Mouse (Mus musculus) forelimb bud, embryonic 11.5 days (tissue): Measurements from ENCODE around the gene Lpin2.

ENCODE experiments used
- DNase-seq: peaks from one replicate; pipeline ENCODE4 v3.0.0-alpha.2; 2012; ENCODE audit warnings: low read depth, low spot score

The Lpin2 gene

GRCm38 (mm10) chr17:71171161-71171560 lies 11.2 kb upstream of the Lpin2 start:
- no peak for DNase-seq

- DNase-seq, result no peak
Measured at GRCm38 (mm10) chr17:71177336-71177735, 5.0 kb upstream of the Lpin2 start.

GRCm38 (mm10) chr17:71177949-71178348 lies 4.4 kb upstream of the Lpin2 start:
- no peak for DNase-seq

GRCm38 (mm10) chr17:71178530-71179181 lies 3.7 kb upstream of the Lpin2 start:
- DNase-seq, result no peak

GRCm38 (mm10) chr17:71179551-71180309 lies 2.6 kb upstream of the Lpin2 start:
- DNase-seq, result no peak

GRCm38 (mm10) chr17:71180601-71181000 lies 1.8 kb upstream of the Lpin2 start:
- no peak for DNase-seq

- DNase-seq, result peak; percentile 90
Measured at GRCm38 (mm10) chr17:71182871-71183656, 704 bp downstream of the Lpin2 start.

GRCm38 (mm10) chr17:71183657-71184261 lies 1.4 kb downstream of the Lpin2 start:
- no peak for DNase-seq

- peak; percentile 7 for DNase-seq
Measured at GRCm38 (mm10) chr17:71184356-71185111, 2.2 kb downstream of the Lpin2 start.

GRCm38 (mm10) chr17:71185368-71185767 lies 3.0 kb downstream of the Lpin2 start:
- no peak for DNase-seq

GRCm38 (mm10) chr17:71190589-71190988 lies 8.2 kb downstream of the Lpin2 start:
- DNase-seq, result no peak

GRCm38 (mm10) chr17:71191063-71191462 lies 8.7 kb downstream of the Lpin2 start:
- no peak for DNase-seq

GRCm38 (mm10) chr17:71191651-71192419 lies 9.5 kb downstream of the Lpin2 start:
- no peak for DNase-seq

- no peak for DNase-seq
Measured at GRCm38 (mm10) chr17:71193019-71193418, 10.7 kb downstream of the Lpin2 start.

GRCm38 (mm10) chr17:71193485-71193884 lies 11.1 kb downstream of the Lpin2 start:
- no peak for DNase-seq

- no peak for DNase-seq
Measured at GRCm38 (mm10) chr17:71194906-71195632, 12.7 kb downstream of the Lpin2 start.

GRCm38 (mm10) chr17:71195633-71196391 lies 13.5 kb downstream of the Lpin2 start:
- DNase-seq, result peak; percentile 26

GRCm38 (mm10) chr17:71196415-71196814 lies 14.1 kb downstream of the Lpin2 start:
- no peak for DNase-seq

- no peak for DNase-seq
Measured at GRCm38 (mm10) chr17:71199346-71199745, 17.0 kb downstream of the Lpin2 start.
